Mouse (Mus musculus): ENCODE measurements around the gene Ptbp2. TPM values are rescaled to one million over a fixed set of nuclear protein-coding genes. Genes with fewer than 3 reads are reported as not detected.

The Ptbp2 gene
- polyA plus RNA-seq, 1 experiment = 0.01 TPM

DNA sequence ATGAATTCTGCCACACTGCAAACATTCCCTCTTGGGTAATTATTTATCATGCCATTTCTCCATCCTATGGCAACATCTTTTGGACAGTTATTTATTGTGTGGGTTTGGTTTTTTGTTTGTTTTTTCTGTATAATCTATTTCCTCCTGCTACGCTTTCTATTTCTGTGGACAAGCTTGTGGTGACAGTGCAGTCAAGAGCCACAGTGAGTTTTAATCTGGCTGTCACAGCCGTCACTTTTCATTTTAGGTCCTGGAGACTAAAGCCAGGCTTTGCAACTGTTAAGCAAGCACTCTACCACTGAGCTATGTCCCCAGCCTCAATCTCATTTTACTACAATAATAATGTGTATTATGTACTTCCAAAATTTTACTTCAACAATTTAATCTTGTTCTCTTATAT lies 54.4 kb downstream of the Ptbp2 start:
- H3K36me3 ChIP-seq (ENCODE audit: control insufficient read depth) = peaks cover 9% of the 10 kb centered on the region
- TF ChIP-seq GATA1 (IDR thresholded peaks at IDR 0.05; ENCODE audit: low read length) (no peak), TAL1 (IDR thresholded peaks at IDR 0.05; ENCODE audit: low read length) (no peak)
- no peak overlapping the region for H3K4me3 ChIP-seq (replicated peaks)
- H3K4me1 ChIP-seq (ENCODE audit: control insufficient read depth) = no peaks in the 10 kb centered on the region
- no peaks in the 10 kb centered on the region for H3K9me3 ChIP-seq (ENCODE audit: control insufficient read depth, low read length)
- H3K27me3 ChIP-seq (ENCODE audit: control insufficient read depth) = no peaks in the 10 kb centered on the region

DNA sequence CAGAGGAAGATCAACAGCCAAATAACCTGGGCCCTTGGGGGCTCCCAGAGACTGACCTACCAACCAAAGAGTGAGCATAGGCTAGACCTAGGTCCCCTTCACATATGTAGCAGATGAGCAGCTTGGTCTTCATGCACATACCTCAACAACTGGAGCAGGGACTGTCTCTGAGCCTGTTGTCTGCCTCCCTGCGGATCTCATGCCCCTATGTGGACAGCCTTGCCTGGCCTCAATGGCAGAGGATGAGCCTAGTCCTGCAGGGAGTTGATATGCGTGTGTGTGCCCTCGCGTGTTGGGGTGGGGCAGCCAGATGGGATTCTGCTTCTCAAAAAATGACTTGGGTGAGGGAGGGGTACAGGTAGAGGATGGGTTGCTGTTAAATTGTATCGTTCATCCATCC lies 72.2 kb downstream of the Ptbp2 start:
- Histone ChIP-seq H3K9me3 (ENCODE audit: control insufficient read depth, low read length) (no peaks in the 10 kb centered on the region), H3K4me3 (replicated peaks) (no peak overlapping the region), H3K4me1 (ENCODE audit: control insufficient read depth) (no peaks in the 10 kb centered on the region), H3K27me3 (ENCODE audit: control insufficient read depth) (no peaks in the 10 kb centered on the region), H3K36me3 (ENCODE audit: control insufficient read depth) (peaks cover 2% of the 10 kb centered on the region; the same call in 1 of the 2 replicates)
- TF ChIP-seq GATA1 (IDR thresholded peaks at IDR 0.05; ENCODE audit: low read length) (no peak), TAL1 (IDR thresholded peaks at IDR 0.05; ENCODE audit: low read length) (no peak)

DNA sequence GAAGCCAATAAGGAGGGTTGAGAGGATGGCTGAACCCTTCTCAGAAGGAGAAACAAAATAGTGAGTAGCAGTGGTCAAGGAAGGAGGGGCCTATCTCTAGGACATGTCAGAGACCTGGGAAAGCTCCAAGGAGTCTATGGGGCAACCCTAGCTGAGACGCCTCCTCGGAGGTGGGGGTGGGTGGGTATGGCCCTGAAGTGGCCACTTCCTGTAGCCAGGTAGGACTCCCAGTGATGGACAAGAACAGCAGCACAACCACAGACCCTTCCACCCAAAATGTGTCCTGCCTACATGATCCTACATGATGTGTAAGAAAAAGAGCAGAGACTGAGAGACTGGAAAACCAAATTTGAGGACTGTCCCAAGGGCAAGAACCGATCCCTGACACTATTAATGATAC lies 72.8 kb downstream of the Ptbp2 start:
- no peak for TF ChIP-seq GATA1 (IDR thresholded peaks at IDR 0.05; ENCODE audit: low read length)
- no peak for TF ChIP-seq TAL1 (IDR thresholded peaks at IDR 0.05; ENCODE audit: low read length)
- Histone ChIP-seq H3K4me3 (replicated peaks) (no peak overlapping the region), H3K4me1 (ENCODE audit: control insufficient read depth) (no peaks in the 10 kb centered on the region), H3K36me3 (ENCODE audit: control insufficient read depth) (no peaks in the 10 kb centered on the region), H3K27me3 (ENCODE audit: control insufficient read depth) (no peaks in the 10 kb centered on the region), H3K9me3 (ENCODE audit: control insufficient read depth, low read length) (no peaks in the 10 kb centered on the region)

DNA sequence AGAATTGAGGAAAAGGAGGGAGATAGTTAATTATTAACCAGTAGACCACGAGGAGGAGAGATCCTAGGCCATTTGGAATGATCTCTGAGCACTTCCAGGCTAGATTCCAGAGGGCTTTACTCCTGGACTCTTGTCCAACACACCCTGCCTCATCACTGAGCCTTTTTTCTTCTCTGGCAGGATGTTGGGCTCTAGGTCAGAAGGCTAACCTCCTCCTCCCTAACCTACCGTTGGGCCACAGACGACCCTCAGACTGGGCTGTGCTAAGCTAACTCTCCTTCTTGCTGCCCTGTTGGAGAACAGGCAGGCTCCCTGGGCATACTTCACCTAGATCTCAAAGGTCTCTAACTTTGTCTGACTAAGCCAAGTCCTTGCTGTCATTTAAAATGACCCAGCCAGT lies 82.8 kb downstream of the Ptbp2 start:
- no peak for TF ChIP-seq TAL1 (IDR thresholded peaks at IDR 0.05; ENCODE audit: low read length)
- no peak for TF ChIP-seq GATA1 (IDR thresholded peaks at IDR 0.05; ENCODE audit: low read length)
- H3K4me3 ChIP-seq (replicated peaks) = no peak overlapping the region
- H3K4me1 ChIP-seq (ENCODE audit: control insufficient read depth) = no peaks in the 10 kb centered on the region
- H3K36me3 ChIP-seq (ENCODE audit: control insufficient read depth) = no peaks in the 10 kb centered on the region
- 0 out of 2 replicates have a peak, but pooled peaks cover 2% of the 10 kb centered on the region for H3K9me3 ChIP-seq (ENCODE audit: control insufficient read depth, low read length)
- H3K27me3 ChIP-seq (ENCODE audit: control insufficient read depth) = no peaks in the 10 kb centered on the region

DNA sequence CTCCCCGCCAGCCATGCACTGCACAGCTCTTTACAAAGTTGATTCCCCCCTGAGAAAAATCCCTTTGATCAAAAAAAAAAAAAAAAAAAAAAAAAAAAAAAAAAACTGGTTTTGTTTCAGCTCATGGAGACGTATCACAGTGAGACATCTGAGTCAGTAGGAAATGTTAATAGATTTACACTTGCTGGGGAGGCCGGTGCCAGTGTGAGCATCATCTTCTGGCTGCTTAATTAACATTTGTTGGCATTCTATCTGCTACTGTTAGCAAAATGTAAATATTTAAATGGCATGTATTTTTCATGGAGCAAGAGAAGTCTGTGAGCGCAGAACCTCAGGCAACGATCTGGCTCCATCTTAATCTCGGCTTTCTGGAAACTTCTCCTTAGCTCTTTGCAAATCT lies 99.5 kb downstream of the Ptbp2 start:
- no peak overlapping the region for H3K4me3 ChIP-seq (replicated peaks)
- H3K27me3 ChIP-seq (ENCODE audit: control insufficient read depth) = no peaks in the 10 kb centered on the region
- 0 out of 2 replicates have a peak, but pooled peaks cover 2% of the 10 kb centered on the region for H3K9me3 ChIP-seq (ENCODE audit: control insufficient read depth, low read length)
- no peaks in the 10 kb centered on the region for H3K4me1 ChIP-seq (ENCODE audit: control insufficient read depth)
- H3K36me3 ChIP-seq (ENCODE audit: control insufficient read depth) = no peaks in the 10 kb centered on the region
- no peak for TF ChIP-seq GATA1 (IDR thresholded peaks at IDR 0.05; ENCODE audit: low read length)
- TF ChIP-seq TAL1 (IDR thresholded peaks at IDR 0.05; ENCODE audit: low read length) = no peak
